Mouse (Mus musculus) liver, adult 10 weeks (tissue): ENCODE measurements around the gene Dpep2nb. TPM values are rescaled to one million over a fixed set of nuclear protein-coding genes. Genes with fewer than 3 reads are reported as not detected.

Experiments
- polyA plus RNA-seq: library from polyadenylated mRNA; stranded (reverse); fragments of 350-450 nt; fragmentation: Illumina TruSeq; extraction: RNeasy Lipid Tissue Mini Kit (QIAGEN cat#74804); gene quantifications from one replicate; pipeline ENCODE4 v1.2.3, GENCODE M21; 2014; ENCODE audit warnings: low read depth, low replicate concordance

The Dpep2nb gene
- not detected for polyA plus RNA-seq

GRCm38 (mm10) chr8:106005875-106006274 lies at the start of gene Dpep2nb:
Gene Dpep2nb (minus strand): TSS chr8:106005975.

GRCm38 (mm10) chr8:106011643-106011986 lies 5.8 kb upstream of the Dpep2nb start, which contains the start of gene Ddx28:
Gene Ddx28 (minus strand): TSS chr8:106011882.

GRCm38 (mm10) chr8:105990856-105991387 lies 14.9 kb downstream of the Dpep2nb start, which contains the start of gene Dus2:
Gene Dus2 (plus strand): TSS chr8:105991337.

GRCm38 (mm10) chr8:105979325-105979724 lies 26.4 kb downstream of the Dpep2nb start, which contains the start of gene Dpep3:
Gene Dpep3 (minus strand): TSS chr8:105979429.

GRCm38 (mm10) chr8:105965905-105966341 lies 39.9 kb downstream of the Dpep2nb start, which contains the start of gene Slc12a4:
Gene Slc12a4 (minus strand): TSS chr8:105966097.

Other genes with a start within 250 kb of the Dpep2nb start
- 0.69 TPM for gene Gfod2, start 247.3 kb downstream of the Dpep2nb start, polyA plus RNA-seq
- gene Ranbp10, start 178.6 kb downstream of the Dpep2nb start, polyA plus RNA-seq = 14.9 TPM
- not detected for gene Tsnaxip1, start 178.2 kb downstream of the Dpep2nb start, polyA plus RNA-seq
- 0.37 TPM for gene Cenpt, start 152.7 kb downstream of the Dpep2nb start, polyA plus RNA-seq
- gene Thap11, start 150.8 kb downstream of the Dpep2nb start, polyA plus RNA-seq = 6.8 TPM
- gene Nutf2, start 145.4 kb downstream of the Dpep2nb start, polyA plus RNA-seq = 30.8 TPM
- gene Edc4, start 125.1 kb downstream of the Dpep2nb start, polyA plus RNA-seq = 2.3 TPM
- gene Nrn1l, start 112.4 kb downstream of the Dpep2nb start, polyA plus RNA-seq = not detected
- 5.1 TPM for gene Pskh1, start 105.5 kb downstream of the Dpep2nb start, polyA plus RNA-seq
- not detected for gene Ctrl, start 72.1 kb downstream of the Dpep2nb start, polyA plus RNA-seq
- gene Psmb10, start 67.5 kb downstream of the Dpep2nb start, polyA plus RNA-seq = 2.1 TPM
- gene Lcat, start 62.6 kb downstream of the Dpep2nb start, polyA plus RNA-seq = 108 TPM
- 0.37 TPM for gene Slc12a4, start 39.9 kb downstream of the Dpep2nb start, polyA plus RNA-seq
- not detected for gene Dpep3, start 26.5 kb downstream of the Dpep2nb start, polyA plus RNA-seq
- 3.8 TPM for gene Dus2, start 14.6 kb downstream of the Dpep2nb start, polyA plus RNA-seq
- gene Ddx28, start 5.9 kb upstream of the Dpep2nb start, polyA plus RNA-seq = 3.8 TPM
- gene Nfatc3, start 52.9 kb upstream of the Dpep2nb start, polyA plus RNA-seq = 23.1 TPM
- gene Esrp2, start 131.0 kb upstream of the Dpep2nb start, polyA plus RNA-seq = 18.8 TPM
- 2.7 TPM for gene Pla2g15, start 144.4 kb upstream of the Dpep2nb start, polyA plus RNA-seq
- gene Slc7a6, start 162.9 kb upstream of the Dpep2nb start, polyA plus RNA-seq = 0.26 TPM
- 26.2 TPM for gene Slc7a6os, start 205.0 kb upstream of the Dpep2nb start, polyA plus RNA-seq
- 3.0 TPM for gene Prmt7, start 205.0 kb upstream of the Dpep2nb start, polyA plus RNA-seq